Mouse (Mus musculus) liver, postnatal 0 days (tissue): ENCODE measurements around the gene Best1. TPM values are rescaled to one million over a fixed set of nuclear protein-coding genes. Genes with fewer than 3 reads are reported as not detected.
A peak's percentile ranks its signal among the peaks of the same experiment; 100 is the strongest.
"Not testable (repeated sequence)": the region's sequence is repeated elsewhere in the genome, so short reads cannot be mapped to it uniquely, and the experiment has no call there.

ENCODE experiments used
- ATAC-seq: fragments of 200-750 bp; cut with Nextera tagmentation; 2 replicates; pipeline ENCODE4 v1.8.0; 2017; ENCODE audit warnings: mild to moderate bottlenecking, moderate library complexity
- DNase-seq: peaks from one replicate; pipeline ENCODE4 v3.0.0-alpha.2; 2016
- H3K27ac ChIP-seq: fragments of 300-500 bp; sonication (generic); 2 replicates; pipeline ENCODE4 v1.5.1; 2014; ENCODE audit warnings: antibody characterized with exemption, moderate library complexity, mild to moderate bottlenecking, low read depth
- H3K27me3 ChIP-seq: fragments of 300-500 bp; sonication (generic); 2 replicates; pipeline ENCODE4 v1.6.1; 2014; ENCODE audit warnings: low read length, control low read depth, mixed read lengths; ENCODE audit not compliant: insufficient read depth
- H3K36me3 ChIP-seq: fragments of 300-500 bp; sonication (generic); replicated peaks from 2 replicates; pipeline ENCODE4 v1.6.1; 2014; ENCODE audit warnings: mild to moderate bottlenecking, control low read depth, low read length, moderate library complexity, mixed read lengths; ENCODE audit not compliant: insufficient read depth
- H3K4me1 ChIP-seq: fragments of 300-500 bp; sonication (generic); 2 replicates; pipeline ENCODE4 v1.6.1; 2014; ENCODE audit warnings: antibody characterized with exemption, mild to moderate bottlenecking, control low read depth; ENCODE audit not compliant: insufficient read depth
- H3K4me2 ChIP-seq: fragments of 300-500 bp; sonication (generic); 2 replicates; pipeline ENCODE4 v1.6.1; 2014; ENCODE audit warnings: low read depth, mild to moderate bottlenecking, low read length, moderate library complexity, mixed read lengths
- H3K4me3 ChIP-seq: fragments of 300-500 bp; sonication (generic); 2 replicates; pipeline ENCODE4 v1.5.1; 2014; ENCODE audit warnings: low read depth, low read length
- H3K9ac ChIP-seq: fragments of 300-500 bp; sonication (generic); replicated peaks from 2 replicates; pipeline ENCODE4 v1.6.1; 2014; ENCODE audit warnings: mild to moderate bottlenecking, moderate library complexity
- H3K9me3 ChIP-seq: fragments of 300-500 bp; sonication (generic); 2 replicates; pipeline ENCODE4 v1.6.1; 2016; ENCODE audit warnings: mild to moderate bottlenecking, control low read depth, low read length, mixed read lengths
- CTCF ChIP-seq: sonication (generic); IDR thresholded peaks from 2 replicates; pipeline ENCODE4 v1.5.1; 2016; ENCODE audit warnings: antibody characterized with exemption, low read depth
- EP300 ChIP-seq: IDR thresholded peaks from 2 replicates; pipeline ENCODE4 v1.6.1; 2016; ENCODE audit warnings: antibody characterized with exemption, low read depth, mild to moderate bottlenecking
- WGBS: fragments of 180-500 bp; shearing (Covaris S2); extraction: QIAGEN DNeasy Blood & Tissue Kit; methylation state at CpG from one replicate; pipeline ENCODE4 v1.1.7; 2014; ENCODE audit not compliant: insufficient replicate concordance; 5-methylcytosine and 5-hydroxymethylcytosine counted together
- polyA plus RNA-seq: library from polyadenylated mRNA; unstranded; fragments of >200 nt; fragmentation: Nextera tagmentation; extraction: Ambion mirVana; gene quantifications from 2 replicates; pipeline ENCODE4 v1.2.1, GENCODE M21; 2015

Gene Best1
- polyA plus RNA-seq, 1 experiment from 2014 or later = 0.13 TPM

DNA sequence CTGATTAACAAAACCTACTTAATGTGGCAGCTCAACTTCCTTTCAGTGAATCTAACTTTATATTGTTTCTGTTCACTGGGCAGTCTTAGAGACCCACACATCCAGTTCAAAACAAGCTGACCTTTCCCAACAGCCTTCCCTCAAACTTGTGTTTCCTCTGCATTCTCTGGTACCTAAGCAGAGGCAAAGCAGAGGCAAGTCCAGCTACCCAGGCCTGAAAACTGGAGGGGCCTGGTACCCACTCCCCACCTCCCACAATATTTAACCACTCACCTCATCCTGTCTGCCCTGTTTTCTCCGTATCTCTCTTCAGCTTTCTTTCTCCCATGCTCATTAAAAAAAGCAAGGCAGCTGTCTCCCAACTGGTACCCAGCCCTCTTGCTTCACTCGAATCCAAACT, 22.3 kb downstream of the Best1 start:
- H3K27ac ChIP-seq = peak overlapping the region; percentile 97
- ATAC-seq = no peak
- peak overlapping the region; percentile 17; the same call in 1 of the 2 replicates for H3K9ac ChIP-seq
- no peak for TF ChIP-seq CTCF
- no peak for TF ChIP-seq EP300
- no peaks in the 10 kb centered on the region for H3K9me3 ChIP-seq
- H3K27me3 ChIP-seq = no peaks in the 10 kb centered on the region
- DNase-seq = no peak
- H3K36me3 ChIP-seq = peaks cover 9% of the 10 kb centered on the region
- H3K4me1 ChIP-seq = peaks cover 67% of the 10 kb centered on the region
- 79% methylated on average over 2 of the region's 2 CpGs for WGBS
- no peak overlapping the region for H3K4me3 ChIP-seq
- peak overlapping the region; percentile 56; the same call in 1 of the 2 replicates for H3K4me2 ChIP-seq

- TF ChIP-seq CTCF = no peak
- peak; percentile 85 for TF ChIP-seq EP300
- peak; percentile 86 for DNase-seq
- peak; percentile 40 for ATAC-seq
- Histone ChIP-seq H3K9ac (peak overlapping the region; percentile 17; the same call in 1 of the 2 replicates), H3K27ac (peak overlapping the region; percentile 97), H3K4me2 (peak overlapping the region; percentile 56), H3K9me3 (no peaks in the 10 kb centered on the region), H3K27me3 (no peaks in the 10 kb centered on the region), H3K36me3 (peaks cover 2% of the 10 kb centered on the region; the same call in 1 of the 2 replicates), H3K4me1 (peaks cover 68% of the 10 kb centered on the region), H3K4me3 (no peak overlapping the region)
- WGBS = 10% methylated on average over 5 of the region's 5 CpGs
These were observed 22.9 kb downstream of the Best1 start for GRCm38 (mm10) chr19:9978431-9978951.

GRCm38 (mm10) chr19:9977085-9977484, 24.3 kb downstream of the Best1 start:
- H3K4me3 ChIP-seq = no peak overlapping the region
- DNase-seq = peak; percentile 27
- no peak for ATAC-seq
- WGBS = 77% methylated on average over 10 of the region's 10 CpGs
- no peak overlapping the region for H3K4me2 ChIP-seq
- H3K9ac ChIP-seq = no peak overlapping the region
- no peaks in the 10 kb centered on the region for H3K27me3 ChIP-seq
- H3K9me3 ChIP-seq = no peaks in the 10 kb centered on the region
- no peaks in the 10 kb centered on the region for H3K36me3 ChIP-seq
- peak overlapping the region; percentile 97 for H3K27ac ChIP-seq
- peaks cover 68% of the 10 kb centered on the region for H3K4me1 ChIP-seq
- TF ChIP-seq EP300 = no peak
- TF ChIP-seq CTCF = no peak

- H3K27ac ChIP-seq = peak overlapping the region; percentile 97
- peak; percentile 62; the same call in 1 of the 2 replicates for TF ChIP-seq EP300
- H3K4me3 ChIP-seq, H3K9ac ChIP-seq, H3K36me3 ChIP-seq, H3K27me3 ChIP-seq, H3K4me2 ChIP-seq, H3K9me3 ChIP-seq: not testable (repeated sequence)
- peak; percentile 75 for ATAC-seq
- WGBS = 8% methylated on average over 2 of the region's 2 CpGs
- peaks cover 52% of the 10 kb centered on the region for H3K4me1 ChIP-seq
- DNase-seq = peak; percentile 62
These were observed 26.6 kb downstream of the Best1 start for GRCm38 (mm10) chr19:9974853-9975252.

DNA sequence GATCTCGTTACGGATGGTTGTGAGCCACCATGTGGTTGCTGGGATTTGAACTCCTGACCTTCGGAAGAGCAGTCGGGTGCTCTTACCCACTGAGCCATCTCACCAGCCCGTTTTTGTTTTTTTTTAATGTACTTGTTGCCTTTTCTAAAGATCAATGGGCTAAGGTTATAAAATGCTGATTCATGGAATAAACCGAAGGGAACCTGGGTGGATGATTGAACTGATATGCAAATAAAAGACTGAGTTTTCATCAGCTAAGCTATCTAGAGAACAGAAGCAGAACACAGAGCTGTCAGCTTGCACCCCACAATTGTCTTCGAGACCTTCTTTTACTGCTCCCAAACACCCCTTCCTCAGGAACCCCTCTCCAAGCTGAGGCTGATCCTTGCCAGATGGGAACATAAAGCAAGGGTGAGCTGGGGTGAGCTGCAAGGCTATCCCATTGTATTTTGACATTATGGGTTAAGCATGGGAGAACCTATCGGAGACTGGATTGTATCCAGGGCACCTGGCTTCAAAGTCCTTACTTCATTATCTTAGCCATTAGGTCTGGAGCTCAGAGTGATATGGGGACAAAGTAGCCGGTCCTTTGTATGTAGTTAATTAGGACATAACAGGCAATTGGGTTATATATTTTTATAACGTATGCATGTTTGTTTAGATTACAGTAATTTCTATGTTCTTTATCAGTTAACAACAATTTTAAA, 33.2 kb downstream of the Best1 start:
- no peaks in the 10 kb centered on the region for H3K36me3 ChIP-seq
- WGBS = 69% methylated on average over 8 of the region's 10 CpGs
- H3K4me1 ChIP-seq = peaks cover 17% of the 10 kb centered on the region
- no peak overlapping the region for H3K27ac ChIP-seq
- H3K9ac ChIP-seq = no peak overlapping the region
- TF ChIP-seq CTCF = no peak
- no peak for TF ChIP-seq EP300
- H3K9me3 ChIP-seq = no peaks in the 10 kb centered on the region
- no peak overlapping the region for H3K4me3 ChIP-seq
- no peaks in the 10 kb centered on the region for H3K27me3 ChIP-seq
- DNase-seq (no peak), ATAC-seq (no peak)
- no peak overlapping the region for H3K4me2 ChIP-seq

- no peak for DNase-seq
- WGBS = 66% methylated on average over 2 of the region's 2 CpGs
- TF ChIP-seq EP300 (no peak), CTCF (no peak)
- Histone ChIP-seq H3K36me3 (no peaks in the 10 kb centered on the region), H3K27me3 (no peaks in the 10 kb centered on the region), H3K4me1 (peaks cover 17% of the 10 kb centered on the region), H3K9me3 (no peaks in the 10 kb centered on the region), H3K4me3 (no peak overlapping the region), H3K27ac (no peak overlapping the region), H3K4me2 (no peak overlapping the region), H3K9ac (no peak overlapping the region)
- ATAC-seq = no peak
These were observed 35.2 kb downstream of the Best1 start for GRCm38 (mm10) chr19:9966096-9966867.
